ENCODE assay signal across 15 mouse cellular contexts in the genomic region with DNA sequence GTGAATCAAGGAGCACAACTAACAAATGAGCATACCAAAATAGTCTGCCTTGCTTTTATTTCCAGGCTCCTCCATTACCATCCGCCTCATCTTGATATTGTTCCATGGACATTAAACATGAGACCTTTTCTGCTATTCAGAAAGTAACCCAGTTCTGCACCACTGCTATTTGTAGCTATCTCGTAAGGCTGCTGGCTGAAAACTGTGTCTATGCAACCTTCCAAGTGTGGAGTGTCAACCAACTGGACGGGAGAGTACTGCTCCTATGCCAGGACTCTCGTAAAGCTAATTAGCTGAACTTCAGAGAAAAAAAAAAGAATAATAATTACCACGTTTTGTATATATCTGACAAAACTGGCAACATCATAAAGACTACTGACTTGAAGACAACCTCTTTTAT.
"Had no signal": no experiment of that assay in that cellular context is flagged by ENCODE, and none has a peak within 500 bp of the region (broad histone marks: within the 10 kb centered on the region; RNA-seq: fewer than 3 reads in every experiment).

No protein-coding gene starts in this region.

- H3K4me3 ChIP-seq: limb, embryonic 12.5 days; liver, embryonic 13.5 days; lung, embryonic 15.5 days; megakaryocyte, embryonic 14.5 days; midbrain, embryonic 15.5 days; neural tube, embryonic 12.5 days had no signal

- H3K4me1 ChIP-seq: limb, embryonic 12.5 days; liver, embryonic 13.5 days; lung, embryonic 15.5 days; megakaryocyte, embryonic 14.5 days; midbrain, embryonic 15.5 days; neural tube, embryonic 12.5 days had no signal

- H3K9me3 ChIP-seq: limb, embryonic 12.5 days; liver, embryonic 13.5 days; lung, embryonic 15.5 days; megakaryocyte, embryonic 14.5 days; midbrain, embryonic 15.5 days; neural tube, embryonic 12.5 days had no signal

- H3K27me3 ChIP-seq: limb, embryonic 12.5 days; liver, embryonic 13.5 days; lung, embryonic 15.5 days; megakaryocyte, embryonic 14.5 days; midbrain, embryonic 15.5 days; neural tube, embryonic 12.5 days had no signal

- DNase-seq: kidney, postnatal 36 days; liver; liver, embryonic 13.5 days; liver, postnatal 0 days; lung, postnatal 14 days; spleen, adult 18-20 months; thymus, adult 18-20 months; thymus, postnatal 14 days had no signal

- H3K27ac ChIP-seq: limb, embryonic 12.5 days; liver, embryonic 13.5 days; lung, embryonic 15.5 days; macrophage; midbrain, embryonic 15.5 days; neural tube, embryonic 12.5 days had no signal

- ATAC-seq: liver, postnatal 0 days; midbrain, embryonic 15.5 days had no signal

- H3K9ac ChIP-seq: limb, embryonic 12.5 days; liver, embryonic 13.5 days; liver, postnatal 0 days; lung, embryonic 15.5 days; midbrain, embryonic 15.5 days; neural tube, embryonic 12.5 days had no signal

- H3K4me2 ChIP-seq: limb, embryonic 12.5 days; liver, embryonic 13.5 days; lung, embryonic 15.5 days; midbrain, embryonic 11.5 days; midbrain, embryonic 15.5 days; neural tube, embryonic 12.5 days had no signal

- H3K36me3 ChIP-seq: midbrain, embryonic 15.5 days; neural tube, embryonic 12.5 days had no signal
